Mouse (Mus musculus) ES-E14 (cell line): ENCODE data around the gene Slc2a13.

Source experiments
- HCFC1 ChIP-seq: IDR thresholded peaks from 2 replicates; pipeline ENCODE4 v1.6.1; 2012; ENCODE audit warnings: low read length, inconsistent platforms, borderline replicate concordance; ENCODE audit not compliant: insufficient read depth
- MAFK ChIP-seq: IDR thresholded peaks from 2 replicates; pipeline ENCODE4 v1.6.1; 2014; ENCODE audit warnings: mild to moderate bottlenecking, low read depth, low read length, inconsistent platforms; ENCODE audit not compliant: insufficient read depth
- ZC3H11A ChIP-seq: IDR thresholded peaks from 2 replicates; pipeline ENCODE4 v1.6.1; 2012; ENCODE audit warnings: low read depth, mild to moderate bottlenecking, inconsistent platforms, low read length, borderline replicate concordance
- ZNF384 ChIP-seq: IDR thresholded peaks from 2 replicates; pipeline ENCODE4 v1.6.1; 2012; ENCODE audit warnings: low read depth, low read length, inconsistent platforms

DNA sequence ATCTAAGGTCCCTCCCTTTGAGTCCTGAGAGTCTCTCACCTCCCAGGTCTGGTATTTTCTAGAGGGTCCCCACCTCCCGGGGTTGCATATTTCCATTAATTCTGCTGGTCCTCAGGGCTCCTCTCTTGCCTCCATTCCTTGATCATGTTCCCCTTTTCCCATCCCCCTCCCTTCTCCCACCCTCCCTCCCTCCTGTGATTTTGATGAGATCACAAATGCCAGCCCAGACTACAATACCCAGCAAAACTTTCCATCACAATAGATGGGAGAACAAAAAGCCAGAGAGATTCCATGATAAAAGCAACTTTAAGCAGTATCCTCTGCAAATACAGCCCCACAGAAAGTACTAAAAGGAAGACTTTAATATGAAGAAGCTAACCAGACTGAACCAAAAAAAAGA lies 309.1 kb downstream of the Slc2a13 start:
- TF ChIP-seq MAFK = no peak
- no peak for TF ChIP-seq HCFC1
- no peak for TF ChIP-seq ZNF384
- TF ChIP-seq ZC3H11A = no peak
